Mouse (Mus musculus) adrenal gland, adult 2 months (tissue): ENCODE measurements around the gene Stra6l. TPM values are rescaled to one million over a fixed set of nuclear protein-coding genes. Genes with fewer than 3 reads are reported as not detected.

Experiments used
- DNase-seq: peaks from one replicate; pipeline ENCODE4 v3.0.0; 2021
- polyA plus RNA-seq: library from polyadenylated mRNA; depleted of rRNA; stranded (reverse); fragments of >200 nt; gene quantifications from 2 replicates; pipeline ENCODE4 v1.2.3, GENCODE M21; 2012
- total RNA-seq, 2 experiments: library from RNA; stranded (reverse); gene quantifications; 2 replicates each; pipeline ENCODE4 v1.2.3; 2021

The Stra6l gene
- total and polyA plus RNA-seq, 3 experiments, result 0.66 to 1.0 TPM; not detected in 1

DNA sequence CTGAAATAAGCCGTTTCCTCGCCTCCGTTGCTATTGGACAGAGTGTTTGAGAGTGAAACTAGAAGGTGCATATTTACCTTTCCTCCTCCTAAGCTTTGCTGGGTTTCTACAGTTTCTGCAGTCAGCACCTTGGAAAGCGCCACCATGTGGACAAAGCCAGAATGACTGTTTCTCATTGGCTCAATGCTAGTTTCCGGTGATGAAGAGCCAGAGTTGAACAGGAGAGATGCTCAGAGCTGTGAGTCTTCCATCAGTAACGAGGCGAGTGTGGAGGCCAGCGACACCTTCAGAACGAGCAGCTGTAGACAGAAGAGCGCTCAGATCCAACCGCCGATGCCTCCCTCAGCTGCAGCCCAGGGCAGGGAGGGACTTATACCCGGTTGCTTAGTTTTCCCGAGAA lies 4.1 kb upstream of the Stra6l start:
- no peak for DNase-seq

- DNase-seq, result no peak
Measured at GRCm38 (mm10) chr4:45846263-45846662, 2.2 kb upstream of the Stra6l start.

DNA sequence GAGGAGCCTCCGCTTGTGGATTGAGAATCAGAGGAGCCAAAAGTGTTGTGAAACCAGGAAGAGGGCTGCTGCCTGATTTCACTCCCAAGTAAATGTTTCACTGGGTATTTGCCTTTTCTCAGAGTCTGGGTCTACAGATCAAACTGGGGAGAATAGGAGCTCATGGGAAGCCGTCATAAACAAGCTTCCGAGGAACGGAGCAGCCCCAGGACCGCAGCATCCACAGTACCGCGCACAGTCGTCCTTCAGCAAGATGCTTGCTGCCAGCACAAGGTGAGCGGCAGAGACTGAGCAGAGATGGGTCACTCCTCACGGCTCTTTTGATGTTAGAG lies 327 bp downstream of the Stra6l start:
- no peak for DNase-seq

DNA sequence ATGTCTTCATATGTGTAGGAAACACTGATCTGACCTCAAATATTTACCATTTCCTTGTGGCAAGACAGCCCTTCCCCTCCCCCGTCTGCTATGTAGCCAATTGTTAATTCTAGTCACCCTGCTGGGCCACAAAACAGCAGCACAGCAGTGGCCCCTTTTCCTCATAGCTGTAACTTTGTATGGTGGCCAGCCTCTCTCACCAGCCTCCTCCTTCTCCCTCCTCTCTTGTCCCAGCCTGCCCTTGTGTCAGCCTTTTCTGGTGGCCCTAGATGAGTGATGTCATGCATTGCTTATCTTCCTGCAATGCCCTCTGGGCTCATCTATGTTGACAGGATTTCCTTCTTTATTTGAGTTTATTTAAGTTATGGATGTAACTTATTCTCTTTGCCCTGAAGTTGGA lies 955 bp downstream of the Stra6l start:
- DNase-seq, result no peak

GRCm38 (mm10) chr4:45851640-45852051 lies 3.2 kb downstream of the Stra6l start:
- peak; percentile 88 for DNase-seq

GRCm38 (mm10) chr4:45853496-45854246 lies 5.2 kb downstream of the Stra6l start:
- no peak for DNase-seq

GRCm38 (mm10) chr4:45855803-45856424 lies 7.5 kb downstream of the Stra6l start:
- DNase-seq, result peak; percentile 82

DNA sequence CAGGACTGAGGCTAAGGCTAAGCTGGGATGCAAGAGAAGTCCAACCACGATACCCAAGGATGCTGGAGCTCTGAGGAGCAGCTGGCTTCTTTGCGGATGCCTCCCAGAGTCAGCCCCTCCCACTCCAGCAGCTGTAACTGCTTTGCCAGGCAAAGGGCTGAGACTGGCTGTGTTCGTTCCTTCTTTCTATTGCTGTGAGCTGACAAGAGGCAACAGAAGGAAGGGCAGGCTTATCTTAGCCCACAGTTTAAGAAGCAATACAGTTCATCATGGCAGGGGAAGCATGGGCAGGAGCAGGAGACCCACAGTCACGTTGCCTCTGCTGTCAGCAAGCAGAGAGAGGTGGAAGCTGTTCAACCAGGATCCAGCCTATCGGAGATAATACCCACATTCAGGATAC lies 12.7 kb downstream of the Stra6l start:
- DNase-seq, result no peak

DNA sequence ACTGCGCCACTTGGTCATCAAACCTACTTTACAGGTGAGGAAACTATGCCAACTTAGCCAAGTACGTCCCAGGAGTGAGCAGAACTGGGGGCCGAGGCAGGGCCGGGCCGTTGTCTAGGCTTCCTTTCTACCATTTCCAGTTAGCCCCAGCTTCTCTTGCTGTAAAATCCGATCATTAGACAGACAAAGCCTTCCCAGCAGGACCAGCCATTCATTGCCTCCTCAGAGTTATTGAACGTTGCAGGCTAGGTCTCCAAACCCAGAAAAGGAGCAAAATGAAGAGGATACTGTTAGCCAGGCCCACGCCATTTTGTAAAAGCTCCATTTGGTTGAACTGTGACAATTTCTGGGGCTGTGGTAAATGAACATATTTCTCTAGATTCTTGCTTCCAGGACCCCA lies 19.0 kb downstream of the Stra6l start:
- no peak for DNase-seq

DNA sequence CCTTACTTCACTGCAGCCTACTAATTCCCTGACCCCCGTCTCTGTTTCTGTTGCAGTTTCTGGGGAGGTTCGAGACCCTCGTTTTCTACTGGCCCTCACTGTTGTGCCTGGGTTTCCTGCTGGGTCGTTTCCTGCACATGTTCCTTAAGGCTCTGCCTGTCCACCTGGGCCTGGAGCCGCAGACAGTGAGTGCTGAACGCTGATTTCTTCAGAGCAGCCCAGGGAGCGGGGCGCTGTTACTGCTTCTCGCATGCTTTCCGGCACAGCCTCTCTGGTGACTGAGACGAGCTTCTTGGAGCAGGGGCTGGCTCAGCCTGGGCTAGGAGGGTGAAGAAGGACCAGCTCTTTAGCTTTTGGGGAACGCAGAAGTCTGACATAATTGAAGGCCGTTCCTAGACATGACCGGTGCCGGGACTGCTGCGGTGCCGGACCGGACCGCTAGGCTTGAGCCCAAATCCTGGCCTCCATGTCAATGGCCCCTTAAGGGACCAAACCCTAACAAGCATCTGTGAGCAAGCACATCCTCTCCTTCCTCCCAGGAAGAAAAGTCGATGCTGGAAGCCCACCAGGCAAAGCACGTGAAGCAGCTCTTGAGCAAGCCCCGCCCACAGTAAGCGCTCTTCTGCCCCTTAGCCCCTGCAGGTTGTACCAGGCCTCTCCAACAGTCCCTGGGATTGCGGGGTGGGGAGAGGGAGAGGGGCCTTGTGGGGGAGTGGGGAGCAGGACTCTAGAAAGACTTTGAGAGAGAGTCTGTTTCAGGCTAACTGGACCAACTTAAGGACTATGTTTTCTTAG lies 20.8 kb downstream of the Stra6l start:
- no peak for DNase-seq

GRCm38 (mm10) chr4:45872147-45872546 lies 23.7 kb downstream of the Stra6l start:
- DNase-seq, result no peak

DNA sequence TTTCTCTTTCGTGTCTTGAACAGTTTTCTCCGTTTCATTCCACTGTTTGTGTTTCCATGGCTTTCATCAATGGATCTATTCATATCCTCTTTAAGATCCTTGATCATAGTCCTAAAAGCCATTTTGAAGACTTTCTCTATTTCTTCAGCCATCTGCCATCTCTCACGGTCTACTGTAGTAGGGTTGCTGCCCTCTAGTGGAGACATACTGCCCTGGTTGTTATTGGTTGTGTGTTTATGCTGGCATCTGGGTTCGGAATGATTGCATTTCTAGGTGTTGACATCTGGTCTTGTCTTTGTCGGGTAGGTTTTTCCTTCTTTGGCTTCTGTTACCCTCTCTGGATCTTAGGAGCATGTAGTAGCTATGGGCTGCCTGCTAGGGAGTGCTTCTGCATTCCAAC lies 30.5 kb downstream of the Stra6l start:
- peak; percentile 49 for DNase-seq

DNA sequence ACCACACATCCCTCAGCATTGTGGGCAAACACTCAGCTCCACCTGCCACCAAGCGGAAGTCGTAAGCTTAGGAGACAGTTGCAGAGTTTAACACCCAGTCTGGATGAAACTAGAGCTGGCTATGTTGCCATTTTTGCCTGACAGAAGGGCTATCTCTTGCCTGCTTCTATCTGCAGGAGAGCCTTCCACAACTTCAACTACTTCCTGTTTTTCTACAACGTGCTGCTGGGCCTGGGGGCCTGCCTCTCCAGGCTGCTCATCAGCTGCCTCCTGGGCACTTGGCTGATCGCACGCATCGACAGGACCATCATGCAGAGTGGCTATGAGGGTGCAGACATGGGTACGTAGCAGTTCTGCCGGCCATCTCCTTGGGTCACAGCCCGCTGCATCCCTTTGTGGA lies 34.1 kb downstream of the Stra6l start:
- no peak for DNase-seq

DNA sequence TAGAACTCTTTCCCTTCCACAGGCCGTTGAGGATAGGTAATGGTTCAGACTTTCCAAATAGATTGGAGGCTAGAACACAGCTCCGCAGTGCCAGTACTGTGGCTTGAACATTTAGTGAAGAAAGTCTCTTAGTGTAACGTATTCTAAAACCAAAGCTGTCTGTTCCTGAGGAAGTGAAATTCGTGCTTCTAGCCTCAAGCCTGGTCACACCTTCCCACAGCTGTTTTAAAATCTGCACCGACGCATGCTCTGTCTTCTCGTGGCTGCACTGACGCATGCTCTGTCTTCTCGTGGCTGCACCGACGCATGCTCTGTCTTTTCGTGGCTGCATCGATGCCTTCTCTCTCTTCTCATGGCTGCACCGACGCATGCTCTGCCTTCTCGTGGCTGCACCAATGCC lies 34.8 kb downstream of the Stra6l start:
- no peak for DNase-seq

DNA sequence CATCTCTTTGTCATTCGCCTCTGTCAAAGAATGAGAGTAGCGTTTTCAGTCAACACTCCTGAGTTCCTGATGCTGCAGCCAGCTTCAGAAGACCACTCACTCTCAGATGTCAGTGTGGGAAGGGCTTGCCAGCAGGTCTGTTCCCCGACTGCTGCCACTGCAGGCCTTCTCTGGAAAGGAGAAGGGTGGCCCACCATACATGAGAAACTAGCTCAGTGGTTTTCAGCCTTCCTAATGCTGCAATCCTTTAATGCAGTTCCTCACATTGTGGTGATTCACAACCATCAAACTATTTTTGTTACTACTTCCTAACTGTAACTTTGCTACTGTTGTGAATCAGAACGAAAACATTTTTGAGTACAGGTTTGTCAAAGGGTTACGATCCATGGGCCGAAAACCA lies 41.0 kb downstream of the Stra6l start:
- DNase-seq, result no peak

DNA sequence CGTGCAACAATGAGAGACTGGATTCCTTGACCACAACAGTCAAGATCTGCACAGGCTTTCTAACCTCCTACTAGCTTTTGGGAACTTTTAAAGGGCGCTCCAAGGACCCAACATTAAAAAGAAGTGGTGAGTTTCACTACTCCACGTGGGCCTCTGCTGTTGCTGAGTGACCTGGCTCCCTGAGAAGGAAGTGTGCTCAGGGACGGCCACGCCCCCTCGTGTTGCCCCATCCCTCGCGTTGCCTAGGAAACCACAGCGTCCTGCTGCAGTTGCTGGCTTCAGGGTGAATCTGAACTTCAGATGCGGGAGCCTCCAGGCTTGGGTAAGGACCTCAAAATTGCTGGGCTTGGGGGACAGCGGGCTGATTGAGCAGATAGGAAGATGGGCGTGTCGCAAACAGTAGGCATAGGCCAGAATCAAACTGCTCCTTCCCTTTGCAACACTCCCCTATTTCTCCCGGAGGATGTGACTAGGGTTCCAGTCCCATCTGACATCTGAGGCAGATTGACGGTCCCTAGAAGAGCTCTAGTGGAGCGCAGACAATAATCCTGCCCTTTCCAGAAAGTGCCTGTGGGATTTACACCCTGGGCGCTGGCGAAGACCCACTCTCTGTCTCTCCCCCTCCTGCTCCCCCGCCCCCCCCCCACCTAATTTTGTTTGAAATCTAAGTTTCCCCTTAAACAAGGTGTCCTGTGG lies 41.8 kb downstream of the Stra6l start, which contains the start of gene Ccdc180:
TSS of gene Ccdc180 (plus strand) at position 238 of the 696 bp plus-strand sequence.
- peak; percentile 95 for DNase-seq

DNA sequence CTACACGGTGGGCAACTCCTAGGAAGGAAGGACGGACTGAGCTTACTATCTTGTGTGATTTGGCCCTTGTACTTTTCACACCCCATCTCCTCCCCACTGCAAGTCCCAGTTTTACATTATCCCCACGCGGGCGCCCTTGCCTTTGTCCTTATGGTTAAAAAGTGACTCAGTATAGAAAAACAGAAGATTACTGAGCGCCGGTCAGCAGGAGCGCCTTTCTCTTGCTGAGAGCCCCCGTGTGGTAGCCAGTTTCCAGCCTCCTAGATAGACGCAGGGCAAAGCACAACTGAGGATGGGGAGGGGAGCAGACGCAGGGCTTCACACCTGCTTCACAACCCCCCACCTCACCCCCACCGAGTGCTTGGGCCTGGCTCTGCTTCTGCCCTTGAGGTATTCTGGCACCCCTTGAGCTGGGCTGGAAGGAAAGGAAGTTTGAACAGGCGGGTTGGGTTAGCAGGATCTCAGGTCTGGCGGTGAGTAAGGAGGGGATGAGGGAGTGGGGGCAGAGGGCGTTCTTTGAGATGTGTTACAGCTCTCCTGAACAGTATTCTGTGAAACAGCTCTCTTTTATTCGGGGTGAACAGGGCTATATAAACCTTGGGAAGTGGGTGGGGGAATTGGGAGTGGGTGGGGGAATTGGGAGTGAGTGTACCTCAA lies 48.1 kb downstream of the Stra6l start:
- DNase-seq, result no peak

DNA sequence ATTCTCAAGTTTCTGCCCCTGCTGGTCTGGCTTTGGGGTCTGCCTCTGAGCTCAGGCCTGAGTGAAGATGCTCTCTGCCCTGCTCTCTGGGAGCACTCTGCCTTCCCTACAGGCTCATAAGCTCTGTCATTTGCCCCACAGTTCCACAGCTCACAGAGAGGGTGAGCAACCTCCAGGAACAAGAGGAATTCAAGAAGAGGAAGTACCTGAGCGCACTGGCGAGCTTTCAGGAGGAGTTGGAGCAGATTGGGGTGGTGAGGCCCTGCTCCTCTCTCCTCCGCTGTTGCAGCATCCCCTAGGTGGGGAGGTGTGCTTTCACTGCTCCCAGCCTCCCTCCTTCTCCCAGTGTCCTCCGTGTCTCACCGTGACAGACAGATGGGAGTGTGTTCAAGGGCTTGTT lies 49.9 kb downstream of the Stra6l start:
- DNase-seq, result no peak

GRCm38 (mm10) chr4:45909256-45909655 lies 60.8 kb downstream of the Stra6l start:
- DNase-seq, result no peak

- no peak for DNase-seq
Measured at GRCm38 (mm10) chr4:45909924-45910323, 61.5 kb downstream of the Stra6l start.

- no peak for DNase-seq
Measured at GRCm38 (mm10) chr4:45911256-45911655, 62.8 kb downstream of the Stra6l start.

GRCm38 (mm10) chr4:45911876-45912275 lies 63.4 kb downstream of the Stra6l start:
- no peak for DNase-seq
